ENCODE assay signal across 35 mouse cellular contexts in genomic region chr2:124308605-124309004, GRCm38 (mm10).
"Had no signal": no experiment of that assay in that cellular context is flagged by ENCODE, and none has a peak within 500 bp of the region (broad histone marks: within the 10 kb centered on the region; RNA-seq: fewer than 3 reads in every experiment).

No protein-coding gene starts in this region.

- ATAC-seq: hindbrain, embryonic 16.5 days; hindbrain, postnatal 0 days; inflammation-experienced regulatory T-cells, adult 6 months; intestine, embryonic 15.5 days; intestine, embryonic 16.5 days; intestine, postnatal 0 days had no signal

- H3K4me2 ChIP-seq: heart, embryonic 11.5 days; heart, embryonic 12.5 days; heart, embryonic 13.5 days; heart, embryonic 15.5 days; hindbrain, embryonic 12.5 days; hindbrain, embryonic 13.5 days; hindbrain, embryonic 14.5 days; hindbrain, embryonic 15.5 days; intestine, embryonic 15.5 days; kidney, embryonic 15.5 days had no signal

- H3K4me1 ChIP-seq: heart, embryonic 10.5 days; heart, embryonic 12.5 days; heart, embryonic 13.5 days; heart, embryonic 15.5 days; hindbrain, embryonic 10.5 days; hindbrain, embryonic 12.5 days; hindbrain, embryonic 13.5 days; hindbrain, embryonic 15.5 days; intestine, embryonic 15.5 days; kidney, embryonic 15.5 days had no signal

- H3K9me3 ChIP-seq: heart, embryonic 10.5 days; heart, embryonic 12.5 days; heart, embryonic 13.5 days; heart, embryonic 15.5 days; hindbrain, embryonic 10.5 days; hindbrain, embryonic 12.5 days; hindbrain, embryonic 13.5 days; hindbrain, embryonic 15.5 days; intestine, embryonic 15.5 days; kidney, embryonic 15.5 days had no signal

- H3K36me3 ChIP-seq: heart, embryonic 10.5 days; heart, embryonic 12.5 days; heart, embryonic 13.5 days; heart, embryonic 15.5 days; hindbrain, embryonic 10.5 days; hindbrain, embryonic 12.5 days; hindbrain, embryonic 13.5 days; hindbrain, embryonic 15.5 days; intestine, embryonic 15.5 days; kidney, embryonic 15.5 days had no signal

- H3K4me3 ChIP-seq: heart, adult 2 months; heart, embryonic 10.5 days; heart, embryonic 12.5 days; heart, embryonic 13.5 days; heart, embryonic 15.5 days; hindbrain, embryonic 10.5 days; hindbrain, embryonic 12.5 days; hindbrain, embryonic 13.5 days; hindbrain, embryonic 15.5 days; intestine, embryonic 15.5 days; kidney, embryonic 15.5 days; layer of hippocampus, adult 2 months had no signal

- H3K27me3 ChIP-seq: heart, embryonic 12.5 days; heart, embryonic 13.5 days; heart, embryonic 15.5 days; hindbrain, embryonic 12.5 days; hindbrain, embryonic 13.5 days; hindbrain, embryonic 15.5 days; intestine, embryonic 15.5 days; kidney, embryonic 15.5 days had no signal

- H3K27ac ChIP-seq: heart, adult 2 months; heart, embryonic 10.5 days; heart, embryonic 13.5 days; heart, embryonic 15.5 days; hindbrain, embryonic 10.5 days; hindbrain, embryonic 12.5 days; hindbrain, embryonic 13.5 days; hindbrain, embryonic 14.5 days; hindbrain, embryonic 15.5 days; hindbrain, postnatal 0 days; intestine, embryonic 15.5 days; kidney, embryonic 15.5 days; kidney, postnatal 0 days; layer of hippocampus, adult 2 months had no signal

- H3K9ac ChIP-seq: heart, embryonic 12.5 days; heart, embryonic 13.5 days; heart, embryonic 15.5 days; hindbrain, embryonic 12.5 days; hindbrain, embryonic 13.5 days; hindbrain, embryonic 14.5 days; hindbrain, embryonic 15.5 days; intestine, embryonic 15.5 days; kidney, embryonic 15.5 days had no signal

- DNase-seq: heart, adult 2 months; heart, postnatal 10 days; heart, postnatal 14 days; heart, postnatal 36 days; heart, postnatal 4 days; kidney, adult 11 months; kidney, adult 18-20 months; kidney, adult 2 months; kidney, adult 8-10 months; kidney, adult 9 months; kidney, postnatal 10 days; kidney, postnatal 14 days; kidney, postnatal 25 days; kidney, postnatal 36 days; kidney, postnatal 4 days; layer of hippocampus, adult 9-11 months had no signal
